Mouse (Mus musculus) hindbrain, embryonic 16.5 days (tissue): ENCODE measurements around the gene Bspry. TPM values are rescaled to one million over a fixed set of nuclear protein-coding genes. Genes with fewer than 3 reads are reported as not detected.
A peak's percentile ranks its signal among the peaks of the same experiment; 100 is the strongest.

Source experiments
- ATAC-seq: fragments of 200-750 bp; cut with Nextera tagmentation; 2 replicates; pipeline ENCODE4 v1.8.0; 2017; ENCODE audit warnings: moderate TSS enrichment, moderate library complexity
- H3K27ac ChIP-seq: fragments of 300-500 bp; sonication (generic); 2 replicates; pipeline ENCODE4 v1.5.1; 2014; ENCODE audit warnings: low read depth, mild to moderate bottlenecking, control low read depth, low read length, moderate library complexity
- H3K27me3 ChIP-seq: fragments of 300-500 bp; sonication (generic); replicated peaks from 2 replicates; pipeline ENCODE4 v1.6.1; 2014; ENCODE audit warnings: low read length; ENCODE audit not compliant: control insufficient read depth, insufficient read depth
- H3K36me3 ChIP-seq: fragments of 300-500 bp; sonication (generic); 2 replicates; pipeline ENCODE4 v1.6.1; 2014; ENCODE audit warnings: mild to moderate bottlenecking, low read length, moderate library complexity, mixed read lengths; ENCODE audit not compliant: control insufficient read depth, insufficient read depth
- H3K4me1 ChIP-seq: fragments of 300-500 bp; sonication (generic); 2 replicates; pipeline ENCODE4 v1.6.1; 2014; ENCODE audit warnings: low read depth, low read length; ENCODE audit not compliant: control insufficient read depth, insufficient read depth
- H3K4me2 ChIP-seq: fragments of 300-500 bp; sonication (generic); 2 replicates; pipeline ENCODE4 v1.6.1; 2014; ENCODE audit warnings: mild to moderate bottlenecking, low read length, control low read depth, moderate library complexity
- H3K4me3 ChIP-seq: fragments of 300-500 bp; sonication (generic); 2 replicates; pipeline ENCODE4 v1.5.1; 2014; ENCODE audit warnings: mild to moderate bottlenecking, low read length, control low read depth, moderate library complexity
- H3K9ac ChIP-seq: fragments of 300-500 bp; sonication (generic); 2 replicates; pipeline ENCODE4 v1.6.1; 2014; ENCODE audit warnings: low read depth, mild to moderate bottlenecking, control low read depth, low read length, moderate library complexity
- H3K9me3 ChIP-seq: fragments of 300-500 bp; sonication (generic); 2 replicates; pipeline ENCODE4 v1.6.1; 2014; ENCODE audit warnings: mild to moderate bottlenecking, low read length, moderate library complexity; ENCODE audit not compliant: control insufficient read depth
- WGBS: fragments of 180-500 bp; shearing (Covaris S2); extraction: QIAGEN DNeasy Blood & Tissue Kit; methylation state at CpG from one replicate; pipeline ENCODE4 v1.1.7; 2014; 5-methylcytosine and 5-hydroxymethylcytosine counted together
- polyA plus RNA-seq: library from polyadenylated mRNA; unstranded; fragments of >200 nt; fragmentation: Nextera tagmentation; extraction: Ambion mirVana; gene quantifications from 2 replicates; pipeline ENCODE4 v1.2.1, GENCODE M21; 2015

Gene Bspry
- polyA plus RNA-seq, 1 experiment from 2014 or later = 0.63 TPM

DNA sequence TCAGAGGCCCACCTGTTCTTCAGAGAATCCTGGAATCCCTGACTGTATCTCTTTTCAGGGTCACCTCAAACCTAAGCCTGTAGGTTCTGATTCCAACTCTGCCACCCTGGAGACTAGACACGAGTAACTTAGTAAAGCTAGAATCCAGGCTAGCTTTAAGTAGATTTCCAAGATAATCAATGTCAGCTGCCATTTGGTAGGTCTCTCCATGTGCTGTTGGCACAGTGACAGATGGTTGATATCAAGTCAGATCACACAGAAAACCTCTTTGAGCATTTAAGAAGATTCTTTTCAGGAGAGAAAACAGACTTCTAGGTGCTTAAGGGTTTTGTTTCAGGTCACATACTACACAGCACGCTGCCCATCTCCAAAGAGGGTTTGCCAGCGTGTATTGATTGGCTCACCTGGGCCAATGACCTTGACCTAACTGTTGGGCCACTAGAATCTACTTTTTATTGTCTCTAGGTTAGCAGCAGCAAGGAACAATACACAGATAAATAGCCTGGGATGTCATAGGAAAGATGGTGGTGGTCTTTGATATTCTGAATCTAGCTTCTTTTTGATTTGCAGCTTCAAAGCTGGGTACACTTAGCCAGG is 23.6 kb downstream of the Bspry start, which contains the start of gene Hdhd3:
Hdhd3 (minus strand) TSS at position 94 of the 597 bp plus-strand sequence.
- ATAC-seq = no peak
- no peaks in the 10 kb centered on the region for H3K27me3 ChIP-seq
- 86% methylated on average over 3 of the region's 3 CpGs for WGBS
- no peaks in the 10 kb centered on the region for H3K9me3 ChIP-seq
- H3K27ac ChIP-seq = peak within 1 kb of the TSS; percentile 68
- peaks cover 17% of the 10 kb centered on the region for H3K36me3 ChIP-seq
- peak within 1 kb of the TSS; percentile 88 for H3K9ac ChIP-seq
- H3K4me1 ChIP-seq = peaks cover 12% of the 10 kb centered on the region
- peak within 1 kb of the TSS; percentile 77 for H3K4me2 ChIP-seq
- H3K4me3 ChIP-seq = peak within 1 kb of the TSS; percentile 82

GRCm38 (mm10) chr4:62505991-62506390 is 26.1 kb downstream of the Bspry start:
- Histone ChIP-seq H3K27ac (no peak overlapping the region), H3K27me3 (no peaks in the 10 kb centered on the region), H3K4me2 (no peak overlapping the region), H3K4me3 (no peak overlapping the region), H3K4me1 (peaks cover 8% of the 10 kb centered on the region), H3K36me3 (peaks cover 21% of the 10 kb centered on the region), H3K9ac (no peak overlapping the region), H3K9me3 (no peaks in the 10 kb centered on the region)
- no peak for ATAC-seq
- 89% methylated on average over 3 of the region's 3 CpGs for WGBS

- Histone ChIP-seq H3K4me2 (no peak overlapping the region), H3K4me3 (no peak overlapping the region), H3K9ac (no peak overlapping the region), H3K9me3 (no peaks in the 10 kb centered on the region), H3K27me3 (no peaks in the 10 kb centered on the region), H3K4me1 (peaks cover 2% of the 10 kb centered on the region; the same call in 1 of the 2 replicates), H3K36me3 (peaks cover 24% of the 10 kb centered on the region), H3K27ac (no peak overlapping the region)
- ATAC-seq = no peak
- WGBS = 81% methylated on average over 2 of the region's 2 CpGs
Observed at GRCm38 (mm10) chr4:62506798-62507197, 26.9 kb downstream of the Bspry start.

GRCm38 (mm10) chr4:62508839-62509238 is 29.0 kb downstream of the Bspry start:
- H3K4me1 ChIP-seq = no peaks in the 10 kb centered on the region
- H3K36me3 ChIP-seq = peaks cover 33% of the 10 kb centered on the region

DNA sequence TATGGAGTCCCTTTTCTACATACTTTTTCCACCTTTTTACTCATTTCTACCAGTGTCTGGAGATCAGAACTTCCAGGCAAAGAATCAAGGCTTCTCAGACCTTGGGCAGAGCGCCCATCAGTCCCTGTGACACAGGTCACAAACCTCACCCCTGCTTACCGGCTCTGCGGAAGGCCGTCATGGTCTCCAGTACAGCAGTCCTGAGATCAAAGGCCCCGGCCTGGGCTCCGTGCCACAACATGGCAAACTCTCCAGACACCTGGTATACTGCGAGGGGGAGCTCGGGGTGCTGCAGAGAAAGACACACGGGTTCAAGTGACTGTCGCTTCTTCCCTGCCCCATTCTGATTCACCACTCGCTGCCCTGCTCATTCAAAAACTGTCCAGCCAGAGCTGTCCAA is 30.1 kb downstream of the Bspry start:
- Histone ChIP-seq H3K4me3 (no peak overlapping the region), H3K27ac (no peak overlapping the region), H3K9ac (0 out of 2 replicates have a peak overlapping the region, but pooled peaks have one; percentile 17), H3K4me1 (no peaks in the 10 kb centered on the region), H3K36me3 (peaks cover 33% of the 10 kb centered on the region), H3K27me3 (no peaks in the 10 kb centered on the region), H3K4me2 (no peak overlapping the region), H3K9me3 (no peaks in the 10 kb centered on the region)
- WGBS = 89% methylated on average over 11 of the region's 11 CpGs
- ATAC-seq = no peak

More at GRCm38 (mm10) chr4:62508839-62509238, 29.0 kb downstream of the Bspry start:
- Histone ChIP-seq H3K4me3 (no peak overlapping the region), H3K9ac (no peak overlapping the region), H3K9me3 (no peaks in the 10 kb centered on the region), H3K4me2 (no peak overlapping the region), H3K27ac (no peak overlapping the region), H3K27me3 (no peaks in the 10 kb centered on the region)
- ATAC-seq = no peak
- WGBS = 89% methylated on average over 5 of the region's 5 CpGs

- no peaks in the 10 kb centered on the region for H3K9me3 ChIP-seq
- no peak overlapping the region for H3K4me3 ChIP-seq
- no peak overlapping the region for H3K9ac ChIP-seq
- H3K4me2 ChIP-seq = no peak overlapping the region
- ATAC-seq = no peak
- H3K4me1 ChIP-seq = peaks cover 7% of the 10 kb centered on the region
- no peak overlapping the region for H3K27ac ChIP-seq
- H3K27me3 ChIP-seq = no peaks in the 10 kb centered on the region
- peaks cover 24% of the 10 kb centered on the region for H3K36me3 ChIP-seq
- WGBS = 44% methylated on average over 11 of the region's 11 CpGs
Observed at GRCm38 (mm10) chr4:62513998-62514506, 34.2 kb downstream of the Bspry start.

DNA sequence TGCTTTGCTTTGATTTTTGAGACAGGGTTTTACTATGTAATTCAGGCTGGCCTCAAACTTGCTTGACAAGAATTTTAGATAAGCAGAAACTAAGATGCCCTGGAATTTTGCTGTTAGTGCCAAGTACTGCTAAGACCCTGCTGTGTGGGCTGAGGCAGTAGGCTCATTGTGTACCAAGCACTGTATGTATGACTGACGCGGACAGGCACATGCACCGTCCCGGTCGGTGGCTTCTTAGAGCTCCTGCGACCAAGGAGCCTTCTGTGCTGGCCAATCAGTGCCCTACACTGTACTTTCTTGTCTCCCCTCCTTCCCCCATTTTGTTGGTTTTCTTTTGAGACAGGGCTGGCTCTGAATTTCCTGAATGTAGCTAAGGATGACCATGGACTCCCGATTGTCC is 35.1 kb downstream of the Bspry start:
- Histone ChIP-seq H3K9me3 (no peaks in the 10 kb centered on the region), H3K4me1 (peaks cover 8% of the 10 kb centered on the region), H3K27me3 (no peaks in the 10 kb centered on the region), H3K9ac (no peak overlapping the region), H3K27ac (no peak overlapping the region), H3K4me2 (no peak overlapping the region), H3K4me3 (no peak overlapping the region), H3K36me3 (peaks cover 15% of the 10 kb centered on the region)
- WGBS = 85% methylated on average over 7 of the region's 7 CpGs
- ATAC-seq = no peak

- Histone ChIP-seq H3K4me1 (peaks cover 10% of the 10 kb centered on the region), H3K27me3 (no peaks in the 10 kb centered on the region), H3K36me3 (peaks cover 12% of the 10 kb centered on the region), H3K4me2 (no peak overlapping the region), H3K4me3 (no peak overlapping the region), H3K27ac (0 out of 2 replicates have a peak overlapping the region, but pooled peaks have one; percentile 24), H3K9me3 (no peaks in the 10 kb centered on the region), H3K9ac (no peak overlapping the region)
- WGBS = 75% methylated on average over 3 of the region's 3 CpGs
- ATAC-seq = no peak
Observed at GRCm38 (mm10) chr4:62515490-62515889, 35.6 kb downstream of the Bspry start.

- H3K4me3 ChIP-seq = no peak overlapping the region
- no peak overlapping the region for H3K9ac ChIP-seq
Observed at GRCm38 (mm10) chr4:62516079-62516478, 36.2 kb downstream of the Bspry start.

More at GRCm38 (mm10) chr4:62516079-62516478, 36.2 kb downstream of the Bspry start:
- 0 out of 2 replicates have a peak overlapping the region, but pooled peaks have one; percentile 24 for H3K27ac ChIP-seq
- H3K27me3 ChIP-seq = no peaks in the 10 kb centered on the region
- no peak overlapping the region for H3K4me2 ChIP-seq
- no peaks in the 10 kb centered on the region for H3K9me3 ChIP-seq
- 49% methylated on average over 2 of the region's 2 CpGs for WGBS
- peaks cover 12% of the 10 kb centered on the region for H3K4me1 ChIP-seq
- no peak for ATAC-seq
- peaks cover 12% of the 10 kb centered on the region for H3K36me3 ChIP-seq
